Mouse (Mus musculus) kidney, adult 18-20 months (tissue): ENCODE measurements around the gene Pitx2.

Experiments used
- DNase-seq: peaks from one replicate; pipeline ENCODE4 v3.0.0; 2021

Pitx2 gene

DNA sequence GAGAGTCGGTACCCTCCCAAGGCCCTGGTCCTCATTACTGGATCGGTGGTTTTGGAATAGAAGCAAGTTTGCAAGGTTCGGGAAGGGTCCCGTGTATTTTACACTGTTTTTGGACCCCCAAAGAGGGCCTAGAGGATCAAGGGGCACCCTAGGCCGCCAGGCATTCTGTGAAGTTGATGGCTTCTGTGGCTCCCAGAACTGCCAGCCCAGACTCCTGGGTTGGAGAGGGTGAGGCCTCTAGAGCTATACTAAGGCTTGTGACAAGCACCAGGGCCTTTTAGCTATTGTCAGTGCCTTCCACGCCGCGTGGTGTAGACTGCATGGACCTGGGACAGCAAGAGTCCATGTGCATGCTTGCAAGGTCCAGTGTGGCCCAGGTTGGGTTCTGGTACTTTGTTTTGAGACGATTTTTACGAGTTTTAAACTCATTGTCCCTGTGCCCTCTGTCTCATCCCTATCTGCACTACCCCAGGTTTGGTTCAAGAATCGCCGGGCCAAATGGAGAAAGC lies 18.2 kb downstream of the Pitx2 start:
- DNase-seq: no peak

DNA sequence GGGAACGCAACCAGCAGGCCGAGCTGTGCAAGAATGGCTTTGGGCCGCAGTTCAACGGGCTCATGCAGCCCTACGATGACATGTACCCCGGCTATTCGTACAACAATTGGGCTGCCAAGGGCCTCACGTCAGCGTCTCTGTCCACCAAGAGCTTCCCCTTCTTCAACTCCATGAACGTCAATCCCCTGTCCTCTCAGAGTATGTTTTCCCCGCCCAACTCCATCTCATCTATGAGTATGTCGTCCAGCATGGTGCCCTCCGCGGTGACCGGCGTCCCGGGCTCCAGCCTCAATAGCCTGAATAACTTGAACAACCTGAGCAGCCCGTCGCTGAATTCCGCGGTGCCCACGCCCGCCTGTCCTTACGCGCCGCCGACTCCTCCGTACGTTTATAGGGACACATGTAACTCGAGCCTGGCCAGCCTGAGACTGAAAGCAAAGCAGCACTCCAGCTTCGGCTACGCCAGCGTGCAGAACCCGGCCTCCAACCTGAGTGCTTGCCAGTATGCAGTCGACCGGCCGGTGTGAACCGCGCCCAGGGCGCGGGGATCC lies 18.8 kb downstream of the Pitx2 start:
- peak; percentile 53 for DNase-seq

DNA sequence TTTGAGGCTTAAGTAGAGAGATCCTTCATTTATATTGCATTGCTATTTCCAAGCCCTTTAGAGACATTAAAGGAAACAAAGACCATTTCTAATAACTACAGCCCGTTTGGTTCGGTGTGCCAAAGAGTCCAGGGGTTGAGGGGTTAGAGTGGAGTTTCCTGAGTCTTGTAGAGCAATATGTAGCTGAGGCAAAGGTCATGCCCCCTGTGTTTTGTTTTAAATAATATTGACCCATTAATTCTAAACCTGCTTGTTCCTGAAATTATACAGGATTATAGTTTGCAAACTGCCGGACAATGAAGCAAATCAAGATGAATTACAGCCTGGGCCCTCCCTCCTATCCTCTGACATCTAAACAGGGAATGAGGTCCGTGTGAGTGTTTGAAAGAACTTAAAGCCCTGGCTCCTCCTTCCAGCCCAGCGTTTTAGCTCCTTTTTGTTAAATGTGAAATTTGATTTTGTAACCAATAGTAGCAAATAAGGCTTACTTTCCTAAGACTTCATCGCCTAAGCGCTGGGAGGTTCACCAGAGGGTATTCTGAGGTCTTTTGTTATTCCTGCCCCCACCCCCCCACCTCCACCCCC lies 20.5 kb downstream of the Pitx2 start:
- DNase-seq: no peak

DNA sequence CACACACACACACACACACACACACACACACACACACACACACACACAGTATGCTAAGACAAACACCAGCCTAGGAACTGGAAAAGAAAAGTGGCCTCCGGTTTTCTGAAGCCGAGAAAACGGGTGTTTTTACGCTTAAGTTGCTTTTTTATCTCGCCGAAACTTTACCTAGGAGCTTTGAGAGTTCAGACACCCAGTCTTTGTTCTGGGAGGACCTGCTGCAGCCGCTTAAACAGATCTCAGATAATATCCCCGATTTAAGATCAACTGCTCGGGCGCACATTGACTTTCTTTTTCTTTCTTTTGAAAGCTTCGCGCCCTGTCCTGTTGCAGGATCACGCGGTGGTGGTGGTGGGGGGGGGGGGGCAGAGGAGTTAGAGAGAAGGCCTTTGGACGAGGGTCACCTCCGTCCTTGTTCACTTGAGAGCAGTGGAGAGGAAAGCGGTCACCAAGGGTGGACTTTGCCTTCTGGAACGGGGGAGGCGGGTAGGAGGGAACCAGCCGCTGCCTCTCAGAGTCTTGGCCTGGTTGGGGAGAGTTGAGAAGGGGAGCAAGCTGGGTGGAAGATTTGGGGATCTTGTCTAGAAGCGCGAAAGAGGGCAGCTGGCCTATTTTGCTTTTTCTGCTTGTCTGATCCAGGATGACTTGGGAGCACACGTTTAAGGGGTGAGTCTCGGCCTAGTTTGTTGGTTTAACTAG lies 21.2 kb downstream of the Pitx2 start:
- DNase-seq: peak; percentile 74

- no peak for DNase-seq
These were observed 21.9 kb downstream of the Pitx2 start for GRCm38 (mm10) chr3:129221380-129222260.

GRCm38 (mm10) chr3:129222448-129223290 lies 23.0 kb downstream of the Pitx2 start:
- no peak for DNase-seq

DNA sequence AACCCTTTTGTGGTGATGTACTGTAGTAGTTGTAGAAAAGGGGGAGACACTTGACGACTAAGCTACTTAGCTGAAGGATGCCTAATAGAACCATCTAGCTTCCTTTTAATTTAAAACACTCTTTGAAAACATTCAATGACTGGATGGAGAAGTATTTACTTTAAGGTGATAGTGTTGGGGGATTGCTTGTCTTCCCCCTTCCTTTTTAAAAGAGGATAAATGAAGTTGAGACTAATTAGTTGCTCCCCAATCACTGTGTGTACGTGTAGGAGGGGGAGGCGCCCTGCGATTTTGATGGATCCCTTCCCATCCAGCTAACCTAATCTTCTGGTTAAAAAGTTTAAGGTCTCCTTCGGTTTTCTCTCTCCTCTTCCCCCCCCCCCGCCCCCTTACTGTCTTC lies 23.7 kb downstream of the Pitx2 start:
- no peak for DNase-seq

DNA sequence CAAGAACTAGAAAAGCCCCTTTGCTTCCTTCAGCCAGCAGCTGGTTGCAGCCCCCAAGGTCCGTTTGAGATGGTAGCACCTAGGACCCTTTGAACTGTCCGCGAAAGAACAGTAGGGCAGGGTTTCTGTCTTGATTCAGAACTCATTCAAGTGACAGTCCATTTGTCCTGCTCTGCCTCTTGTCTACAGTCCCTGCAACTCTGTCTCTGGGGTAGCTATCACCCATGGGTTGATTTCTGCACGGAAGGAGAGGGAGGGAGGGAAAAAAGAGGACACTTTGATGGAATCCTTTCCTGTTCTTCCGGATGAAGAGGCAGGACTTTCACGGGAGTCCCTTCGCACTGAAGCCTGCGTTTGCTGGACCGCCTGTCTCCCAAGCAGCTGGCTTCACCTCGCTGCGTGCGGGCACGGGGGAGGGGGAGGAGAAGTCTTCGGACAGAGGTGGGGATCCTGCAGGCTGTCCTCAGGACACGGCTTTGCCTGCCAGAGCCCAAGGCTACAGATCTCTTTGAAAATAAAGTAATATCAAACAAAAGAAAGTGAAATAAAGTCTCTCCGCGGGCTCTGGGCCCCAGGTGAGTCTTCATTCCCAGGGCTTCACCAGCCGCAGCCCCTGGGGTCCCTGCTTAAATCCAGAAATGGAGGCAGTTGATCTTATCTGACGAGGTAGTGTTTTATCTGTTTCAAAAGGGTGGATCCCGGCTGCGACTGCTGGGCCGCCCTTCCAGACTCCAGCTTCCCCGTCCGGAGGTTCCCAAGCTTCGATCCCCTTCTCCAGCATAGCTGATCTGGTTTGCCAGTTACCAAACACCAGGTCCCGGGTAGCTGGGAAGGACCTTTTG lies 24.5 kb downstream of the Pitx2 start:
- DNase-seq: peak; percentile 53

DNA sequence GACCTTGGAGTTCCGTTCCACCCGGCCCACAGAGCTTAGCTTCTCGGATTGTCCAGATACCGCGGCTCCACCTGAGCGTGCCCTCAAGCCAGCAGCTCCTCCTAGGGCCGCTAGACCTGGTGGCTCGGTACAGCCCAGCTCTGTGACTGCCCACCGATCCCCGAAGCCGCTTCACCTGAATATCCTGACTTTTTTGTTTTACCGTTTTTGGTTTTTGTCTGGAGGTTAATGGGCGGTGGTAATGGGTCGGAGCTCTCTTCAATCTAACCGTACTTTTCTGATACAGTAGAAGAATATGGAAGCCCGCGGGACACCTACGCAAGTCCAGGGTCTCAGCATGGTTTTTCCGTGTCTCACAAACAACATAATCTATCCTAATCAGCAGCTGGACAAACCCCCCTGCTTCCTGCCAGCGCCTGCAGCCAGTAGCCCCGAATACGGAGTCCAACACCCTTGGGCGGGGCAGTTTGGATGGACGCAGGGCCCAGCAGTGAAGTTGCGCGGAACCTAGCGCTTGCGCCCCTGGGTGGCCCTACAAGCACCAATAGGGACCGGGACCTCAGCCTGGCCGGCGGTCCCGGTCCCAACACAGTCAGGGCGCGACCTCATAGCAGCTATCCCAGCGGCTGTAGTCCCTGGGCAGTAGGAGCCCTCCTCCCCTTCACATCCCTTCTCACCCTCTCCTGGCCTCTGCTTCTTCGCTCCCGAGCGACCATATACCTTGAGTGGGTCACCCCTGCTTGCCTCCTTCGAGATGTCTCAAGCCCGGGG lies 25.3 kb downstream of the Pitx2 start:
- peak; percentile 66 for DNase-seq

DNA sequence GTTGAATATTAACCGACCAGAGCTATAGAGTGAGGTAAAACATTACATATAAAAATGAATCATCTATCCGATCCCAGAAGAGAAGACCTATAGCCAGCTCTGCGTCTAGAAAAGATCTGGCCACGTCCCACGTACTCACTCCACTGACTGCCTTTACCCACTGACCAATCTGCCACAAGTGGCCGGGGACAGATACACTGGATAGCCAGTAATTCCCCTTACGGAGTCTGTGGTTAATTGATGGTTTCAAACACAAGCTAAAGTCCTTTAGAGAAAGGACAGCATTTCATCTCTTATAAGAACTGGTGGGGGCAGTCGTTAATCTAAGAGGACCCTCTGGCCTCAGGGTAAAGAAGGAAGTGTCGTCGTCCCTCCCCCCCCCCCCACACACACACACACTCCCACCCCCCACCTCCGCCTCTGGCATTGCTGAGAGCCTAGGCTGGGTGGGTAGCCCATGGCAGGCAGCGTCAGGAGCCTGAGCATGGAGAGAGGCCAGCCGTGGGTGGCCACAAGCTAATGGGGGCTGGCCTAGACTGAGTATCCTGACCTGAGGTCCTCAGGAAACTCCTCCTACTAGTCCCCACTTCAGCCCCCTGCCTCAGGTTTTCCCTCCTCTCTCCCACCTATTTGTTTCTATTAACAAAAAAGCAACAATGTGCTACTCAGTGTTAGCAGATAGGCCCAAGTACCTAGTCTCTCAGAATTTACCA lies 26.1 kb downstream of the Pitx2 start:
- no peak for DNase-seq

GRCm38 (mm10) chr3:129226681-129227080 lies 27.0 kb downstream of the Pitx2 start:
- no peak for DNase-seq

DNA sequence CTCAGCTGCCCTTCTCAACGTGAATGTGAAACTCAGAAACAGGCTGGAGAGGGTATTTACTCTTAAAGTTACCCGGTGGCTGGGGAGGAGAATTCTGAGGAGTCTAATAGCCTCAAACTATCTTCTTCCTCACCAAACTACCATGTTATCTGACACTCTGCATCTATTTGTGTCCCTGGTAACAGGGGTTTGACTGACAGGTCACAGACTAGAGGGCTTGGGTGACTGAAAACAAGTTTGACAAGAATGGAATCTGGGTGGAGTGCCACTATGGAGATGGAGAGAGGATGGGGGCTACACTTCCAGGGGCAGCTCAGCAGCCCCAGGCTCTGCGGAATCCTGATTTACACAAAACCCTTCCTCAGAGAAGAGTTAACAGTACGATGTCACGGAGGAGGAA lies 27.7 kb downstream of the Pitx2 start:
- DNase-seq: no peak

- no peak for DNase-seq
These were observed 38.3 kb downstream of the Pitx2 start for GRCm38 (mm10) chr3:129238010-129238409.

- DNase-seq: no peak
These were observed 39.1 kb downstream of the Pitx2 start for GRCm38 (mm10) chr3:129238664-129239258.

DNA sequence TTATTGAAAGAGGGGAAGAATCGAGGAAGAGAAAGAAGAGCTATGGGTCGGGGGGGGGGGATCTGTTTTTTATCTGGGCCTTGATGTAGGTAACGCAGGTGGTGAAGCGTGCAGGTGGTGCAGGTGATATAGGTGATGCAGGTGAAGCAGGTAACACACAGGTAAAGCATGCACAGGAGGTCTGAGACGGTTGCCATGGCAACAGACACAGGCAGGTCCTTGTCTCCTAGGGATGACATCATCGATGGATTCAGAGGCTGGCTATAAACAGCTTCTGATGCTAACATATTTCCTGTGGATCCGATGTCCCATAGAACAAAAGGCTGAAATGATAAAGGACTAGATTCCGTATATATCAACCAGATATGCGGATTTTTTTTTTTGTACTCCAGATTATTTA lies 51.3 kb downstream of the Pitx2 start:
- no peak for DNase-seq

- no peak for DNase-seq
These were observed 54.6 kb downstream of the Pitx2 start for GRCm38 (mm10) chr3:129254246-129254645.

DNA sequence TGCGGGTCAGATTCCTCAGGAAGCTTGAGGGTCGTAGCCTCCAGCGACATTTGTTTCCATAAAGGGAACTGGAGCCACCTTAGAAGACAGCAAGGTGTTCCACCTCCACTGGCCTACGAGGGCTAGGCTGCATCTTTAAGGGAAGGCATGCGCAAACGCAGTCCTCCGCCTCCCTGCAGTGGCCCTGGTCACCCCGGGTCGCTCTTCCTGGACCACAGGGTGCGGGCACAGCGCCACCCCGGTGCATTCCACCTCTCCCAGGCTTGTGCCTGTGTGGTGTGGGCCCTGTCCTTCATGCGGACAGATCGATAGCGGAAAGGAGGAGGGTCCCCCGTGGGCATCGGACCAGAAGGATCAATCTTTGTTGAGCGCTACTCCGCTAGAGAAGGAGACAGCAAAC lies 56.6 kb downstream of the Pitx2 start:
- no peak for DNase-seq

DNA sequence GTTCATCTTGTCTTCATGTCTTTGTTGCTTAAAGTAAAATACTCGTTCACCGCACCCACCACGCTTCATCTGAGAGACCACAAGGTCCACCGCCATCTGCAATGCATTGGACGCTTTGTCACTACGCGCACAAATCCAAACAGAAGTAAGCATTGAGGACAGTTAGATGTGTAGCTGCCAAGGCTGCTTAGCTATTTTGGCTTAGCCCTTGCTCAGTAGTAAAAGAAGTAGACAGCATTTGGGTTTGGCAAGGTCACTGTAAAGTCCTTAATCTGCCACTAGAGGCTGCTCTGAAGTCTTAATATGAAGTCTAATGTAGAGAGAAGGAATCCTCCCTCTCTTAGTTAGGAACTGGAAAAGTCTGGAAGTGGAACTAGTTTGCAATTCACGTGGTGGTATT lies 57.1 kb downstream of the Pitx2 start:
- DNase-seq: peak; percentile 11

DNA sequence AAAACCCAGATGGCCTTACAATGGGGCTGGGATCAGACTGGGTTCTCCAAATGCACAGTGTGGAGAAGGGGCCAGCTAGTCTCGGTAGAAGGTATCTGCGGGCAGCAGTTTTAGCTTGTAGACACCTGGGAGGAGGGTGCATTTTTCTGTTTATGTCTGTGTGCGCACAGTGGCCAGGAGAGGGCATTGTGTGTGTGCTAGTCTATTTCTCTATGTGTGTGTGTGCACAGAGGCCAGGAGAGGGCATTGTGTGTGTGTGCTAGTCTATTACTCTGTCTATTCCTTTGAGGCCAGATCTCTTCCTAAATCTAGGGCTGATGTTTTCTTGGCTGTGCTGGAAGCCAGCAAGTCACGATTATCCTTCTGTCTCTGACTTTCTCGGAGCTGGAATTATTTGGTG lies 58.8 kb downstream of the Pitx2 start:
- DNase-seq: no peak
